Mouse (Mus musculus) forebrain, embryonic 11.5 days (tissue): ENCODE measurements around the gene Atxn3. TPM values are rescaled to one million over a fixed set of nuclear protein-coding genes. Genes with fewer than 3 reads are reported as not detected.

Experiments
- ATAC-seq: fragments of 200-750 bp; cut with Nextera tagmentation; replicated peaks from 2 replicates; pipeline ENCODE4 v1.8.0; 2017; ENCODE audit warnings: moderate TSS enrichment; ENCODE audit not compliant: low FRiP score
- DNase-seq: peaks from one replicate; pipeline ENCODE4 v3.0.0-alpha.2; 2017; ENCODE audit warnings: low spot score
- H3K27ac ChIP-seq: fragments of 300-500 bp; sonication (generic); 2 replicates; pipeline ENCODE4 v1.5.1; 2014; ENCODE audit warnings: low read depth, low read length
- H3K27me3 ChIP-seq: fragments of 300-500 bp; sonication (generic); 2 replicates; pipeline ENCODE4 v1.6.1; 2014; ENCODE audit warnings: mild to moderate bottlenecking, low read length, mixed read lengths; ENCODE audit not compliant: control insufficient read depth, insufficient read depth
- H3K36me3 ChIP-seq: fragments of 300-500 bp; sonication (generic); 2 replicates; pipeline ENCODE4 v1.6.1; 2014; ENCODE audit warnings: mild to moderate bottlenecking, low read length, moderate library complexity, mixed read lengths; ENCODE audit not compliant: control insufficient read depth, insufficient read depth
- H3K4me1 ChIP-seq: fragments of 300-500 bp; sonication (generic); replicated peaks from 2 replicates; pipeline ENCODE4 v1.6.1; 2014; ENCODE audit warnings: low read length, mixed read lengths; ENCODE audit not compliant: control insufficient read depth, insufficient read depth
- H3K4me2 ChIP-seq: fragments of 300-500 bp; sonication (generic); 2 replicates; pipeline ENCODE4 v1.6.1; 2014; ENCODE audit warnings: low read depth, mild to moderate bottlenecking, low read length, moderate library complexity, mixed read lengths; ENCODE audit not compliant: severe bottlenecking
- H3K4me3 ChIP-seq: fragments of 300-500 bp; sonication (generic); 2 replicates; pipeline ENCODE4 v1.5.1; 2014; ENCODE audit warnings: low read depth, low read length
- H3K9ac ChIP-seq: fragments of 300-500 bp; sonication (generic); 2 replicates; pipeline ENCODE4 v1.6.1; 2014; ENCODE audit warnings: low read length
- H3K9me3 ChIP-seq: fragments of 300-500 bp; sonication (generic); 2 replicates; pipeline ENCODE4 v1.6.1; 2016; ENCODE audit warnings: low read length, mixed read lengths; ENCODE audit not compliant: control insufficient read depth
- WGBS: fragments of 180-500 bp; shearing (Covaris S2); extraction: QIAGEN DNeasy Blood & Tissue Kit; methylation state at CpG from one replicate; pipeline ENCODE4 v1.1.7; 2014; 5-methylcytosine and 5-hydroxymethylcytosine counted together
- polyA plus RNA-seq: library from polyadenylated mRNA; unstranded; fragments of >200 nt; fragmentation: Nextera tagmentation; extraction: Ambion mirVana; gene quantifications from 2 replicates; pipeline ENCODE4 v1.2.1, GENCODE M21; 2014

Gene Atxn3
- polyA plus RNA-seq, 1 experiment from 2014 or later: 18.5 TPM

DNA sequence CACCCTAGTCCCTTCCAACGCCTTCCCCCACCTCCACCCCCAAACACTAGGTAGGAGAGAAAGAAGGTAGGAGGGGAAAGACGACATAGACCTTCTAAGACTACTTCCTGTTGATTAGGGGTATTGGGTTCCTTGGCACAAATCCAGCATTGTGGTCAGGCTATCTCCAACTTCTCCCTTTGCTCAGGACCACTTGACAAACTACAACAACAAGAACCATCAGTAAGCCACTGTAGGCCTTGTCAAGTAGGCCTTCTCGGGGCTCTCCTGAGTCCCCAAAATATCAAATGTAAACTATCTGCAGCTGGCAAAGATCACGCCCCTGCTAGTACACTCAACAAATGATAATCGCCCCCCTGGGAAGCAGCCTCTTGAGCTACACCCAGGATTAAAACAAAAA, 22.2 kb upstream of the Atxn3 start:
- Histone ChIP-seq H3K4me3 (no peak overlapping the region), H3K9ac (no peak overlapping the region), H3K27ac (no peak overlapping the region), H3K4me2 (no peak overlapping the region), H3K9me3 (no peaks in the 10 kb centered on the region), H3K4me1 (peaks cover 2% of the 10 kb centered on the region; the same call in 1 of the 2 replicates), H3K27me3 (no peaks in the 10 kb centered on the region), H3K36me3 (peaks cover 2% of the 10 kb centered on the region; the same call in 1 of the 2 replicates)
- DNase-seq: no peak
- 80% methylated on average over 5 of the region's 5 CpGs for WGBS
- no peak for ATAC-seq

DNA sequence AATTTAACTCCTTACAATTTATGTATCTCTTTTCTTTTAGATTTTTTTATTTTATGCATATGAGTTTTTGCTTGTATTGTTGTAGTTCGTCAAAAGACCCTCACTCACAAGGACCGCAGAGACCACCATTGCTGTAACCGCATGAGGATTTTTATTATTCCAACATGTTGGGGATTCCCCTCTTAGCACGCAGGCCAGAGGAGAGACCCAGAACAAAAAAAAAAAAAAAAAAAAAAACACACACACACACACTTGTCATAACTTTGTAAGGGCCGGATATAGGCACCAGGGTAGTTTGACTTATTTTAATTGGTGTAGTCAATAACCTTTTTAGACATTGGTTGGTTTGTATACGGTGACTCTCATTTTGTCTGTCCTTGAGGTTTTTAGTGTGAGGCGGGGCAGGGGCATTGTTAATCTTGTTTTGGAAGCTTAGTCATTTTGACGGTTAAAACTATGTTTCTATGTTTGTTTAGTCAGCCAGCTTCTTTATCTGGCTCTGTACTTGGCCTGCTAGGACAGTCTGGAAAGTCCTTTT, 21.2 kb upstream of the Atxn3 start:
- ATAC-seq: no peak
- Histone ChIP-seq H3K27ac (no peak overlapping the region), H3K9ac (no peak overlapping the region), H3K9me3 (no peaks in the 10 kb centered on the region), H3K36me3 (peaks cover 2% of the 10 kb centered on the region; the same call in 1 of the 2 replicates), H3K4me2 (no peak overlapping the region), H3K27me3 (no peaks in the 10 kb centered on the region), H3K4me3 (no peak overlapping the region), H3K4me1 (peaks cover 2% of the 10 kb centered on the region; the same call in 1 of the 2 replicates)
- WGBS: 93% methylated on average over 8 of the region's 8 CpGs
- DNase-seq: no peak

DNA sequence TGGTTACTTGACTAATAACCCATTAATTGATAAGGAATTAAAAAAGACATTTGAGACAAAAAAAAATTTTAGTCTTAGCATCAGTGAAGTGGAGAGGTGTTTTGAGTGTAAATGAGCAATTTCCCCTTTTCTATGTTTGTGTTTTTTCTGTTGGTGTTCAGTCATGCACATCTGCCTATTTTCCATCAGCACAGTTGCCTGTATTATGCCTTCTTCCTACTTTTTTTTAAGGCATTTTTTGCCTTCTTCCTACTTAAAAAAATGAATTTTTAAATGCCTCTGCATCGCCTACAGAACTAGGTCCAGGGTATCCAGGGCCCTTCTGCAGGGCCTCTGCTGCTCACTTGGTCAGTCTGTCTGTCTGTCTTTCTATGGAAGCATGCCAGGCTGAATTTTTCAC, 20.5 kb upstream of the Atxn3 start:
- Histone ChIP-seq H3K27me3 (no peaks in the 10 kb centered on the region), H3K4me2 (no peak overlapping the region), H3K27ac (no peak overlapping the region), H3K9me3 (no peaks in the 10 kb centered on the region), H3K4me1 (peaks cover 2% of the 10 kb centered on the region; the same call in 1 of the 2 replicates), H3K4me3 (no peak overlapping the region), H3K36me3 (peaks cover 2% of the 10 kb centered on the region; the same call in 1 of the 2 replicates), H3K9ac (no peak overlapping the region)
- no peak for ATAC-seq
- no peak for DNase-seq
- 94% methylated on average over 1 of the region's 1 CpGs for WGBS

DNA sequence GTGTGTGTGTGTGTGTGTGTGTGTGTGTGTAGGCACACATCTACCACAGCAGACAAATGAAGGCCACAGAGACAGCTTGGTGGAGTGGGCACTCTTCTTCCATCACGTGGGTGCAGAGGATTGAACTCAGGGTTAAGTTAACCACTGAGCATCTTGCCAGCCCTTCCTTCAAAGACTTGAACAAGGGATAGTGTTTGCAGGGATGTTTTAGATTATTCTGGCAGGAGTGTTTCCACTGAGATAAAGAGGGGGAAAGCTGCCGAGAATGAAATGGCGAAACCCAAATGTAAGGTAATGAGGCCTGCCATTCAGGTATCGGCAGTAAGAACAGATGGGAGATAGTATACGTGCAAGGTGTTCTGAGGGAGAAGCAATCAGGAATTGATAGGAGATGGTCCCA, 20.1 kb upstream of the Atxn3 start:
- peaks cover 2% of the 10 kb centered on the region; the same call in 1 of the 2 replicates for H3K4me1 ChIP-seq
- WGBS: 89% methylated on average over 5 of the region's 5 CpGs

DNA sequence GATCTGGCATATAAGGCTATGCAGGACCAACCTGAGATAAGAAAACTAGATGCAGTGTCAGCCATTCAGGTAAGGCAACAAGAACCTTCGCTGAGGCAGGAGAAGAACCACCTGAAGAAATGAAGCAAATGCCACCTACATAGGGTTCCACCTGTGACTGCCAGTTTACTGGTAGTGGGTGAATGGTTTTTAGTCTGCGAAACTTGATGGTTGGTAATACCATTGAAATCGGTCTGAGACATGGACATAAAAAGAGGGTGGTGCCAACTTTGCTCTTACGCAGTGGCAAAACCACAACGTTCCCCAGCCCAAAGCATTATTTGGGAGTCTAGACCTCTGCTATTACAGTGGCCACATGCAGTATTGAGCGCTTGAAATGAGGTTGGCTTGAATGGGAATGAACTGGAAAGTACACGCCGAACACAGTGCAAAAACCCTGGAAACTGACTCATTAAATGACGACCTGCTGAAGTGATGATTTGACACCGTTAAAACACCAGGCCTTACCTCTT, 19.4 kb upstream of the Atxn3 start:
- Histone ChIP-seq H3K4me3 (no peak overlapping the region), H3K36me3 (no peaks in the 10 kb centered on the region; the same call in 1 of the 2 replicates), H3K27me3 (no peaks in the 10 kb centered on the region), H3K9ac (no peak overlapping the region; the same call in 1 of the 2 replicates), H3K4me1 (peaks cover 2% of the 10 kb centered on the region; the same call in 1 of the 2 replicates), H3K9me3 (no peaks in the 10 kb centered on the region), H3K27ac (no peak overlapping the region), H3K4me2 (peak overlapping the region; percentile 66; the same call in 1 of the 2 replicates)
- DNase-seq (no peak), ATAC-seq (no peak)
- 93% methylated on average over 10 of the region's 10 CpGs for WGBS

More for the DNA sequence above, 20.1 kb upstream of the Atxn3 start:
- Histone ChIP-seq H3K9ac (no peak overlapping the region), H3K27me3 (no peaks in the 10 kb centered on the region), H3K9me3 (no peaks in the 10 kb centered on the region), H3K27ac (no peak overlapping the region), H3K4me3 (no peak overlapping the region), H3K36me3 (peaks cover 2% of the 10 kb centered on the region; the same call in 1 of the 2 replicates), H3K4me2 (no peak overlapping the region)
- no peak for ATAC-seq
- no peak for DNase-seq

GRCm38 (mm10) chr12:101976651-101977403, 18.8 kb upstream of the Atxn3 start:
- no peak for ATAC-seq
- peak overlapping the region; percentile 66 for H3K4me2 ChIP-seq
- no peaks in the 10 kb centered on the region for H3K27me3 ChIP-seq
- no peaks in the 10 kb centered on the region for H3K9me3 ChIP-seq
- no peak for DNase-seq
- H3K9ac ChIP-seq: peak overlapping the region; percentile 95
- peak overlapping the region; percentile 89 for H3K4me3 ChIP-seq
- WGBS: 19% methylated on average over 13 of the region's 13 CpGs
- H3K4me1 ChIP-seq: peaks cover 2% of the 10 kb centered on the region; the same call in 1 of the 2 replicates
- H3K36me3 ChIP-seq: no peaks in the 10 kb centered on the region; the same call in 1 of the 2 replicates
- H3K27ac ChIP-seq: no peak overlapping the region

DNA sequence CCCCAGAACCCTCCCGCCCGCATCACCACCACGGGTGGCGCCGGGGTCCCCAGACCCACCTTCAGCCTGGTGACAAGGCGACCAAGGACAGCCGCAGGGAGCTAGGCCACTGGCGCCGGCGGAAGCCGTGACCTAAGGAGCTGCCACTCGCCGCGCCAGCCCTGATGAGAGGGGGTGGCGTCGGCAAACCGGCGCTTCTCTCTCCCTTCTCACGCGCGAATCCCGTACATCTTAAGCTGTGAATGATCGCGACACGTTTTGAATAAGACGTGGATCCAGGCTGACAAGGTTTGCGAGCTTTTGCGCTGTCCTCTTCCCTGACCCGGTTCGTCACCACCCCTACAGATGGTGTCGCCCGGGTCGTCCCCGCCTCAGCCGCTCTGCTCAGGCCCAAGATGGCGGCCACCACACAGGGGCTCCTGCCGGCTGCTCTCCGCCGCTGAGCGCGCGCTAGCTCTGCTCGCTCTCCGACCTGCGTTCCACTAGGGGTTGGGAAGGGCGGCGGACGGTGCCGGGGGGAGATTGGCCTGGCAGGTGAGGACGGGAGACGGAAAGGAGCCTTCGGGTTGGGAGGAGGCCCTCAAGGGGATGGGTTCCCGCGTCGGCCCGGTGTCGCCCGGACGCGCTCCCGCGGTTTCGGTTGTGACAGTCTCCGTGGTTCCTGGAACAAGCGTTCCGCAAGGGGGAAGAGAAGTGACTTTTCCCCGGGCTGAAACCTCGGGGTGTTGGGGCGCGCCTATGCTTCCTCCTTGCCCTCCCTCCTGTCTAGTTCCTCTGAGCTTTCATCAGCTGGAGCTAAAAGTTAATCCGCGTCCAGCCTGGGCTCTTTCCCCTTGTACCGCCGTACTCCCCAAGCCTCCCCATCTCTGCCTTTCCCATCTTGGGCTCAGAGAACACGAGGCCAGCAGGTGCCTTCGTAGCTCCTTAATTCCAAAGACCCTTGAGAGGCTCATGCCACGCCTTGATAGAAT, 17.8 kb upstream of the Atxn3 start, which contains the start of gene Cpsf2:
Cpsf2 (plus strand) TSS at position 388 of the 971 bp plus-strand sequence.
- under 1% methylated on average over 77 of the region's 77 CpGs for WGBS
- Histone ChIP-seq H3K4me1 (peaks cover 2% of the 10 kb centered on the region; the same call in 1 of the 2 replicates), H3K9me3 (no peaks in the 10 kb centered on the region), H3K4me2 (peak within 1 kb of the TSS; percentile 66), H3K27me3 (no peaks in the 10 kb centered on the region), H3K27ac (peak within 1 kb of the TSS; percentile 80), H3K36me3 (no peaks in the 10 kb centered on the region), H3K9ac (peak within 1 kb of the TSS; percentile 95), H3K4me3 (peak within 1 kb of the TSS; percentile 89)
- DNase-seq (peak; percentile 89), ATAC-seq (peak; percentile 98)

GRCm38 (mm10) chr12:101975167-101975600, 17.1 kb upstream of the Atxn3 start:
- Histone ChIP-seq H3K4me3 (peak overlapping the region; percentile 89), H3K27me3 (no peaks in the 10 kb centered on the region), H3K9me3 (no peaks in the 10 kb centered on the region), H3K4me1 (peaks cover 2% of the 10 kb centered on the region; the same call in 1 of the 2 replicates), H3K4me2 (peak overlapping the region; percentile 66), H3K27ac (peak overlapping the region; percentile 80), H3K36me3 (no peaks in the 10 kb centered on the region), H3K9ac (peak overlapping the region; percentile 95)
- ATAC-seq: no peak
- under 1% methylated on average over 23 of the region's 23 CpGs for WGBS
- DNase-seq: no peak
